Mouse (Mus musculus): ENCODE data around the gene Tcf3.

Gene Tcf3

GRCm38 (mm10) chr10:80385811-80386734, 47.4 kb downstream of the Tcf3 start:
- peak; percentile 90 for DNase-seq (ENCODE audit: low spot score)

- DNase-seq (ENCODE audit: low spot score) = no peak
Observed at GRCm38 (mm10) chr10:80385310-80385709, 48.1 kb downstream of the Tcf3 start.

GRCm38 (mm10) chr10:80384709-80385108, 48.7 kb downstream of the Tcf3 start:
- no peak for DNase-seq (ENCODE audit: low spot score)

- DNase-seq (ENCODE audit: low spot score) = no peak
Observed at GRCm38 (mm10) chr10:80384115-80384639, 49.3 kb downstream of the Tcf3 start.

- no peak for DNase-seq (ENCODE audit: low spot score)
Observed at GRCm38 (mm10) chr10:80383431-80383830, 50.0 kb downstream of the Tcf3 start.

GRCm38 (mm10) chr10:80382641-80383365, 50.6 kb downstream of the Tcf3 start:
- no peak for DNase-seq (ENCODE audit: low spot score)

- no peak for DNase-seq (ENCODE audit: low spot score)
Observed at GRCm38 (mm10) chr10:80377716-80378115, 55.7 kb downstream of the Tcf3 start.

- peak; percentile 97 for DNase-seq (ENCODE audit: low spot score)
Observed at GRCm38 (mm10) chr10:80376160-80376559, 57.3 kb downstream of the Tcf3 start.

GRCm38 (mm10) chr10:80374063-80374462, 59.4 kb downstream of the Tcf3 start:
- DNase-seq (ENCODE audit: low spot score) = peak; percentile 78

GRCm38 (mm10) chr10:80372706-80373105, 60.7 kb downstream of the Tcf3 start:
- no peak for DNase-seq (ENCODE audit: low spot score)

GRCm38 (mm10) chr10:80371983-80372382, 61.5 kb downstream of the Tcf3 start:
- no peak for DNase-seq (ENCODE audit: low spot score)

GRCm38 (mm10) chr10:80371411-80371966, 62.0 kb downstream of the Tcf3 start:
- peak; percentile 56 for DNase-seq (ENCODE audit: low spot score)

- no peak for DNase-seq (ENCODE audit: low spot score)
Observed at GRCm38 (mm10) chr10:80369995-80370747, 63.3 kb downstream of the Tcf3 start.

GRCm38 (mm10) chr10:80368392-80368791, 65.1 kb downstream of the Tcf3 start:
- no peak for DNase-seq (ENCODE audit: low spot score)

- DNase-seq (ENCODE audit: low spot score) = no peak
Observed at GRCm38 (mm10) chr10:80367954-80368353, 65.5 kb downstream of the Tcf3 start.

GRCm38 (mm10) chr10:80365736-80366135, 67.7 kb downstream of the Tcf3 start:
- DNase-seq (ENCODE audit: low spot score) = no peak

- no peak for DNase-seq (ENCODE audit: low spot score)
Observed at GRCm38 (mm10) chr10:80363734-80364133, 69.7 kb downstream of the Tcf3 start.
